Mouse (Mus musculus) small intestine, adult 2 months (tissue): Measurements from ENCODE around the gene Slc35b1.

Experiments
- CTCF ChIP-seq: fragments of 200-500 bp; IDR thresholded peaks from 2 replicates; pipeline ENCODE4 v1.5.1; 2012; ENCODE audit warnings: low read depth, mild to moderate bottlenecking, control low read depth, inconsistent platforms, low read length, moderate library complexity, mixed read lengths; ENCODE audit not compliant: insufficient replicate concordance, insufficient read length; ENCODE audit errors: extremely low read depth
- POLR2A ChIP-seq: fragments of 200-500 bp; IDR thresholded peaks from 2 replicates; pipeline ENCODE4 v1.6.1; 2012; ENCODE audit warnings: low read depth, mild to moderate bottlenecking, control low read depth, inconsistent platforms, low read length, moderate library complexity

GRCm38 (mm10) chr11:95405771-95406170 lies 21.3 kb downstream of the Slc35b1 start:
- TF ChIP-seq CTCF (no peak), POLR2A (no peak)
